8 mouse cellular contexts compared by ENCODE assay signal in genomic region chr4:128795596-128795995, GRCm38 (mm10). TPM values are rescaled to one million over a fixed set of nuclear protein-coding genes. Genes with fewer than 3 reads are reported as not detected.
DNase-seq lines count a peak whose midpoint lies in the region; ATAC-seq lines count a peak whose summit lies in the region.

No protein-coding gene starts in this region.

- H3K4me2 ChIP-seq in heart, embryonic 12.5 days, result peak overlapping the region; percentile 29; the same call in 1 of the 2 replicates
- H3K4me2 ChIP-seq in forebrain, embryonic 13.5 days, result peak overlapping the region; percentile 36
- H3K4me2 ChIP-seq in liver, embryonic 16.5 days (ENCODE audit: low read depth, low read length), result no peak overlapping the region

- intact Hi-C loops in heart, postnatal 25 days (cut with DNase I), result no loop called here

- 11% methylated on average over 9 of the region's 9 CpGs for WGBS in heart, embryonic 12.5 days
- WGBS in forebrain, embryonic 13.5 days, result 4% methylated on average over 9 of the region's 9 CpGs
- WGBS in liver, embryonic 16.5 days (ENCODE audit: insufficient replicate concordance), result 8% methylated on average over 9 of the region's 9 CpGs

- H3K4me3 ChIP-seq in heart, embryonic 12.5 days, result no peak overlapping the region
- H3K4me3 ChIP-seq in forebrain, embryonic 13.5 days, result no peak overlapping the region
- no peak overlapping the region for H3K4me3 ChIP-seq in liver, embryonic 16.5 days (ENCODE audit: low read depth, low read length)

- DNase-seq in heart, postnatal 25 days (ENCODE audit: low spot score), result no peak
- DNase-seq in ES-CJ7 (ENCODE audit: low read depth, low spot score), result peak; percentile 57
- no peak for DNase-seq in gastrocnemius, postnatal 10 days
- DNase-seq in frontal cortex, postnatal 36 days (ENCODE audit: low spot score in 2 of 2), result no peak

- peak; percentile 40; the same call in 1 of the 2 replicates for ATAC-seq in heart, embryonic 12.5 days (ENCODE audit: insufficient number of reproducible peaks, low FRiP score)
- peak; percentile 64 for ATAC-seq in forebrain, embryonic 13.5 days
- 0 out of 2 replicates have a peak, but pooled peaks have one; percentile 14 for ATAC-seq in liver, embryonic 16.5 days (ENCODE audit: low read depth)
- ATAC-seq in frontal cortex, adult (ENCODE audit: low TSS enrichment), result no peak

- no peaks in the 10 kb centered on the region for H3K27me3 ChIP-seq in heart, embryonic 12.5 days (replicated peaks)
- H3K27me3 ChIP-seq in forebrain, embryonic 13.5 days, result no peaks in the 10 kb centered on the region
- H3K27me3 ChIP-seq in liver, embryonic 16.5 days (ENCODE audit: control insufficient read depth, insufficient read depth, low read depth, low read length), result no peaks in the 10 kb centered on the region

- H3K9me3 ChIP-seq in heart, embryonic 12.5 days (replicated peaks), result no peaks in the 10 kb centered on the region
- H3K9me3 ChIP-seq in forebrain, embryonic 13.5 days (replicated peaks), result no peaks in the 10 kb centered on the region
- H3K9me3 ChIP-seq in liver, embryonic 16.5 days (replicated peaks; ENCODE audit: control insufficient read depth, low read length), result no peaks in the 10 kb centered on the region

- no peak overlapping the region for H3K27ac ChIP-seq in heart, embryonic 12.5 days (ENCODE audit: poor library complexity, severe bottlenecking)
- peak overlapping the region; percentile 60; the same call in 1 of the 2 replicates for H3K27ac ChIP-seq in forebrain, embryonic 13.5 days
- no peak overlapping the region for H3K27ac ChIP-seq in liver, embryonic 16.5 days (ENCODE audit: low read length)

- no peak overlapping the region for H3K9ac ChIP-seq in heart, embryonic 12.5 days
- H3K9ac ChIP-seq in forebrain, embryonic 13.5 days, result no peak overlapping the region
- no peak overlapping the region for H3K9ac ChIP-seq in liver, embryonic 16.5 days (ENCODE audit: low read depth, low read length)

- H3K4me1 ChIP-seq in heart, embryonic 12.5 days (replicated peaks), result peaks cover 71% of the 10 kb centered on the region
- peaks cover 62% of the 10 kb centered on the region for H3K4me1 ChIP-seq in forebrain, embryonic 13.5 days
- peaks cover 15% of the 10 kb centered on the region for H3K4me1 ChIP-seq in liver, embryonic 16.5 days (ENCODE audit: control insufficient read depth, low read depth, low read length)

- H3K36me3 ChIP-seq in heart, embryonic 12.5 days, result 0 out of 2 replicates have a peak, but pooled peaks cover 14% of the 10 kb centered on the region
- peaks cover 28% of the 10 kb centered on the region for H3K36me3 ChIP-seq in forebrain, embryonic 13.5 days (ENCODE audit: poor library complexity, severe bottlenecking)
- no peaks in the 10 kb centered on the region for H3K36me3 ChIP-seq in liver, embryonic 16.5 days (ENCODE audit: control insufficient read depth, insufficient read depth)

RNA-seq across cellular contexts. Expression of gene Zfp362, which starts 10.2 kb away (rescaled TPM):
- polyA plus RNA-seq in heart, embryonic 12.5 days (2016; fragmentation: Nextera tagmentation; extraction: Ambion mirVana), result 21.3 and 21.8 TPM in 2 replicates
- total RNA-seq in heart, postnatal 25 days (2021), result 10 to 100 TPM; 12.8 to 13.0 TPM
- polyA plus RNA-seq in forebrain, embryonic 13.5 days (2015; fragmentation: Nextera tagmentation; extraction: Ambion mirVana), result 42.3 and 46.9 TPM in 2 replicates
- polyA plus RNA-seq in liver, embryonic 16.5 days (2015; fragmentation: Nextera tagmentation; extraction: Ambion mirVana), result 4.8 and 5.2 TPM in 2 replicates
- total RNA-seq in gastrocnemius, postnatal 10 days (2021), result 10 to 100 TPM; 18.0 to 18.8 TPM

RNA-seq across cellular contexts. Expression of gene A3galt2, which starts 40.4 kb away (rescaled TPM):
- 0.09 TPM in 2 replicates for polyA plus RNA-seq in heart, embryonic 12.5 days (2016; fragmentation: Nextera tagmentation; extraction: Ambion mirVana)
- total RNA-seq in heart, postnatal 25 days (2021), result under 1 TPM in 1 of 2 experiments, not detected in 1; 0.14 TPM
- polyA plus RNA-seq in forebrain, embryonic 13.5 days (2015; fragmentation: Nextera tagmentation; extraction: Ambion mirVana), result 0.67 and 0.88 TPM in 2 replicates
- polyA plus RNA-seq in liver, embryonic 16.5 days (2015; fragmentation: Nextera tagmentation; extraction: Ambion mirVana), result 0.02 TPM in 1 of 2 replicates, not detected in the other
- under 1 TPM in 1 of 2 experiments, not detected in 1; 0.12 TPM for total RNA-seq in gastrocnemius, postnatal 10 days (2021)
